Comparison of ENCODE assay signal across 15 mouse cellular contexts in the genomic region with DNA sequence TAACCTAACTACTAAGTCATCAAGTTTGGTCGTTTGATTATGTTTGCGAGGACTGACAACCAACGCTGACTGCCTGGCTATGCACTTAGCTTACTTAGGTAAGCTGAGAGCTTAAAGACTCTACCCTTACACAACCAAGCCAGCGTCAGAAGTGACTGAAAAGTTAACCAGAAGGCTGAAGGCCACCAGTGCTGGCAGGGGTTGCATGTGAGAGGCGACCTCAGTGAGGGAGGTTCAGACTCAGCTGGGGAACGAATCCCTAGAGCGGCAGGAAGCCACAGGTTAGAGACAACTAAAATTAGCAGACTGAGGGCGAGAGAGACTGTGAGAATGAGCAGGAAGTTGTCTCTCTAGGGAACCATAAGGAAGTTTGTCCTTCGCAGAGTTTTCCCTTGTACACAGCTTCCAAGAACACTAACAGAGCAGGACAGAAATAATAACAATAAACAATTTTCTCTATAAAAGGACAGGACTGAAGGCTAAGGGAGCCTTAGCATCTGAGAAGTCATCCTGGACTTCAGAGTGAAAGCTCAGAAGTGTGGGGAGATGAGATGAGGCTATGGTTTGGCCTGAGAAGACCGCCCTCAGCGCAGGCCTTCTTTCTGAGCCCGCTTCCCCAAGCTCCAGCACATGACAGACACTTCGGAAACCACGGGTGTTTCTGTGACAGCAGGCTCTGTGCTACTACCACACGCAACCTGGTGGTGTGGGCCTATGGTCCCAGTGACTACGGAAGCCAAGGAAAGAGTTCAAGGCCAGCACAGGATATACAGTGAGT.
DNase-seq lines count a peak whose midpoint lies in the region; ATAC-seq lines count a peak whose summit lies in the region.
"Had no signal": no experiment of that assay in that cellular context is flagged by ENCODE, and none has a peak within 500 bp of the region (broad histone marks: within the 10 kb centered on the region; RNA-seq: fewer than 3 reads in every experiment).

No protein-coding gene starts in this region.

- no peak for ATAC-seq in heart, embryonic 16.5 days (replicated peaks; ENCODE audit: extremely low read depth, insufficient read depth, low FRiP score)
- ATAC-seq: CD4-positive, CD25-positive, alpha-beta regulatory T cell, adult 4 months; inflammation-experienced regulatory T-cells, adult 6 months had no signal

- no peak overlapping the region for H3K4me2 ChIP-seq in heart, embryonic 16.5 days (ENCODE audit: low read depth, low read length)
- H3K4me2 ChIP-seq: limb, embryonic 13.5 days; neural tube, embryonic 15.5 days had no signal

- intact Hi-C loops in heart, postnatal 36 days (cut with DNase I) = no loop called here

- 74% methylated on average over 16 of the region's 16 CpGs for WGBS in heart, embryonic 16.5 days

- no peak overlapping the region for H3K4me3 ChIP-seq in heart, embryonic 16.5 days (ENCODE audit: low read length)
- H3K4me3 ChIP-seq: limb, embryonic 13.5 days; neural tube, embryonic 15.5 days had no signal

- H3K9me3 ChIP-seq in heart, embryonic 16.5 days (replicated peaks; ENCODE audit: control insufficient read depth, low read length) = peaks cover 5% of the 10 kb centered on the region
- H3K9me3 ChIP-seq: neural tube, embryonic 15.5 days had no signal

- no peak for DNase-seq in heart, postnatal 36 days
- peak; percentile 12 for DNase-seq in lung, postnatal 36 days
- no peak for DNase-seq in lung, adult 18-20 months
- DNase-seq in kidney, postnatal 10 days = peak; percentile 38
- no peak for DNase-seq in urinary bladder, postnatal 25 days (ENCODE audit: low spot score)
- DNase-seq in ovary, postnatal 36 days (ENCODE audit: low spot score) = no peak
- DNase-seq: cerebellum, adult 2 months; right cerebral cortex, adult 18-20 months; thymus, postnatal 14 days had no signal

- H3K4me1 ChIP-seq in heart, embryonic 16.5 days (ENCODE audit: control insufficient read depth, insufficient read depth, low read length) = no peaks in the 10 kb centered on the region
- H3K4me1 ChIP-seq: limb, embryonic 13.5 days; neural tube, embryonic 15.5 days had no signal

- no peaks in the 10 kb centered on the region for H3K27me3 ChIP-seq in heart, embryonic 16.5 days (ENCODE audit: control insufficient read depth, insufficient read depth, low read length)
- H3K27me3 ChIP-seq: limb, embryonic 13.5 days; neural tube, embryonic 15.5 days had no signal

- H3K27ac ChIP-seq in heart, embryonic 16.5 days (ENCODE audit: low read length) = peak overlapping the region; percentile 51
- H3K27ac ChIP-seq: limb, embryonic 13.5 days; macrophage; neural tube, embryonic 15.5 days had no signal

- peaks cover 50% of the 10 kb centered on the region for H3K36me3 ChIP-seq in heart, embryonic 16.5 days (ENCODE audit: control insufficient read depth, insufficient read depth)

- H3K9ac ChIP-seq in heart, embryonic 16.5 days (ENCODE audit: low read length) = no peak overlapping the region
- H3K9ac ChIP-seq: limb, embryonic 13.5 days; neural tube, embryonic 15.5 days had no signal

Comparison
In these comparisons a context has a peak if more than half of its experiments do, and no peak if none do; other contexts are left out.
1. DNase-seq: peak in lung, postnatal 36 days (single experiment) and kidney, postnatal 10 days (single experiment); none in heart, postnatal 36 days (0 of 2), lung, adult 18-20 months (0 of 2), urinary bladder, postnatal 25 days (single experiment) and ovary, postnatal 36 days (single experiment).